Mouse (Mus musculus): ENCODE results near the gene Vapb.
A peak's percentile ranks its signal among the peaks of the same experiment; 100 is the strongest.

The Vapb gene

DNA sequence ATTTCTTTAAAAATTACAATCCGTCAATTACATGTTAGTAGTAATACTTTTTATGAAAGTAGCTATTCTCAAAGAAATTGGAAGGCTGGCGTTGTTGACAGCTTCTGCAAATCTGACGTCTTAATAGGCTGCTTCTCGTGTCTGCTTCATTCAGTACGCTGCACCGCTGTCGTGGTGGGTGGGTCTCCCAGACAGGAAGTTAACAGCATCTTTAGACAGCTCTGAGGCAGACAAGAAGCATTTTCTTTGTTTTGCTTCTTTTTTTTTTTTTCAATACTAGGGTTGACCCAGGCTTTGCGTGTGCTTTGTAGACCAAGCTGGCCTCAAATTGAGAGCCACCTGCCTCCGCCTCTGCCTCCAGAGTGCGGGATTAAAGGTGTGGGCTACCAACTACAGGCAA lies 31.9 kb downstream of the Vapb start:
- no peak overlapping the region for H3K4me3 ChIP-seq (replicated peaks; ENCODE audit: low read length)
- peaks cover 48% of the 10 kb centered on the region for H3K36me3 ChIP-seq (ENCODE audit: insufficient read depth, low read length)
- TF ChIP-seq NANOG (IDR thresholded peaks at IDR 0.05; ENCODE audit: borderline replicate concordance, low read length), result no peak
- no peak for TF ChIP-seq POU5F1 (IDR thresholded peaks at IDR 0.05; ENCODE audit: borderline replicate concordance, low read length)
- TF ChIP-seq CTCF (conservative IDR thresholded peaks at IDR 0.05; ENCODE audit: low read length), result no peak
- no peaks in the 10 kb centered on the region for H3K27me3 ChIP-seq (ENCODE audit: insufficient read depth, low read length)
- H3K4me1 ChIP-seq (replicated peaks; ENCODE audit: low read depth, low read length), result peaks cover 67% of the 10 kb centered on the region
- no peaks in the 10 kb centered on the region for H3K9me3 ChIP-seq (ENCODE audit: low read length)

DNA sequence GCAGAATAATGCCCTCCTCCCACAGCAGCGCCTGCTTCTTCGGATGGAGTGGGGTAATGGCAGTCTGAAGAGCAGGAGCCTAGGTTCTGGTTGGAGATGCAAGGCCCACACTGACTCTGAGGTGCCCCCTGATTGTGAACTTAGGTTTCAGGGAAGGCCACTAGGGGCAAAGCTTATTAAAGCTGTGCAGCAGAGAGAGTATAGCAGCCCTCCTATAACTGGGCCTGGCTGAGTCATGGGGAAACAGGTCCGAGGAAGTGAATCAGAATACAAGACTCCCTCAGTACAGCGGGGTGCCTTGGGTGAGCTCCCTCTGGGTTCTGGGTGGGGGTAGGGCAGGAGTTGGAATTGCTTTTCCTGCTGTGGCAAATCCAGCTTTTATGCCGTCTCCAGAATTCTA lies 33.3 kb downstream of the Vapb start:
- Histone ChIP-seq H3K4me1 (replicated peaks; ENCODE audit: low read depth, low read length) (peaks cover 72% of the 10 kb centered on the region), H3K27me3 (ENCODE audit: insufficient read depth, low read length) (no peaks in the 10 kb centered on the region), H3K36me3 (ENCODE audit: insufficient read depth, low read length) (peaks cover 45% of the 10 kb centered on the region), H3K9me3 (ENCODE audit: low read length) (no peaks in the 10 kb centered on the region), H3K4me3 (replicated peaks; ENCODE audit: low read length) (no peak overlapping the region)
- TF ChIP-seq POU5F1 (IDR thresholded peaks at IDR 0.05; ENCODE audit: borderline replicate concordance, low read length) (no peak), CTCF (conservative IDR thresholded peaks at IDR 0.05; ENCODE audit: low read length) (peak; percentile 20)

- no peak for TF ChIP-seq POU5F1 (IDR thresholded peaks at IDR 0.05; ENCODE audit: borderline replicate concordance, low read length)
- TF ChIP-seq NANOG (IDR thresholded peaks at IDR 0.05; ENCODE audit: borderline replicate concordance, low read length), result no peak
- TF ChIP-seq CTCF (conservative IDR thresholded peaks at IDR 0.05; ENCODE audit: low read length), result no peak
- Histone ChIP-seq H3K4me3 (replicated peaks; ENCODE audit: low read length) (peak overlapping the region; percentile 32), H3K9me3 (ENCODE audit: low read length) (no peaks in the 10 kb centered on the region), H3K27me3 (ENCODE audit: insufficient read depth, low read length) (no peaks in the 10 kb centered on the region), H3K36me3 (ENCODE audit: insufficient read depth, low read length) (peaks cover 41% of the 10 kb centered on the region), H3K4me1 (replicated peaks; ENCODE audit: low read depth, low read length) (peaks cover 82% of the 10 kb centered on the region)
These were observed 34.4 kb downstream of the Vapb start for GRCm38 (mm10) chr2:173771706-173772105.

GRCm38 (mm10) chr2:173775556-173775955 lies 38.2 kb downstream of the Vapb start:
- Histone ChIP-seq H3K27me3 (ENCODE audit: insufficient read depth, low read length) (no peaks in the 10 kb centered on the region), H3K4me1 (replicated peaks; ENCODE audit: low read depth, low read length) (peaks cover 96% of the 10 kb centered on the region), H3K36me3 (ENCODE audit: insufficient read depth, low read length) (peaks cover 64% of the 10 kb centered on the region), H3K4me3 (replicated peaks; ENCODE audit: low read length) (0 out of 2 replicates have a peak overlapping the region, but pooled peaks have one; percentile 14), H3K9me3 (ENCODE audit: low read length) (no peaks in the 10 kb centered on the region)
- TF ChIP-seq CTCF (conservative IDR thresholded peaks at IDR 0.05; ENCODE audit: low read length) (no peak), POU5F1 (IDR thresholded peaks at IDR 0.05; ENCODE audit: borderline replicate concordance, low read length) (no peak), NANOG (IDR thresholded peaks at IDR 0.05; ENCODE audit: borderline replicate concordance, low read length) (no peak)

GRCm38 (mm10) chr2:173776108-173776507 lies 38.8 kb downstream of the Vapb start:
- Histone ChIP-seq H3K36me3 (ENCODE audit: insufficient read depth, low read length) (peaks cover 64% of the 10 kb centered on the region), H3K9me3 (ENCODE audit: low read length) (no peaks in the 10 kb centered on the region), H3K27me3 (ENCODE audit: insufficient read depth, low read length) (no peaks in the 10 kb centered on the region), H3K4me3 (replicated peaks; ENCODE audit: low read length) (no peak overlapping the region), H3K4me1 (replicated peaks; ENCODE audit: low read depth, low read length) (peaks cover 94% of the 10 kb centered on the region)
- TF ChIP-seq NANOG (IDR thresholded peaks at IDR 0.05; ENCODE audit: borderline replicate concordance, low read length) (no peak), CTCF (conservative IDR thresholded peaks at IDR 0.05; ENCODE audit: low read length) (no peak), POU5F1 (IDR thresholded peaks at IDR 0.05; ENCODE audit: borderline replicate concordance, low read length) (no peak)

GRCm38 (mm10) chr2:173780931-173781330 lies 43.6 kb downstream of the Vapb start:
- Histone ChIP-seq H3K27me3 (ENCODE audit: insufficient read depth, low read length) (no peaks in the 10 kb centered on the region), H3K9me3 (ENCODE audit: low read length) (no peaks in the 10 kb centered on the region), H3K4me1 (replicated peaks; ENCODE audit: low read depth, low read length) (peaks cover 73% of the 10 kb centered on the region), H3K4me3 (replicated peaks; ENCODE audit: low read length) (no peak overlapping the region), H3K36me3 (ENCODE audit: insufficient read depth, low read length) (peaks cover 49% of the 10 kb centered on the region)
- TF ChIP-seq CTCF (conservative IDR thresholded peaks at IDR 0.05; ENCODE audit: low read length), result no peak
- TF ChIP-seq NANOG (IDR thresholded peaks at IDR 0.05; ENCODE audit: borderline replicate concordance, low read length), result no peak
- no peak for TF ChIP-seq POU5F1 (IDR thresholded peaks at IDR 0.05; ENCODE audit: borderline replicate concordance, low read length)

DNA sequence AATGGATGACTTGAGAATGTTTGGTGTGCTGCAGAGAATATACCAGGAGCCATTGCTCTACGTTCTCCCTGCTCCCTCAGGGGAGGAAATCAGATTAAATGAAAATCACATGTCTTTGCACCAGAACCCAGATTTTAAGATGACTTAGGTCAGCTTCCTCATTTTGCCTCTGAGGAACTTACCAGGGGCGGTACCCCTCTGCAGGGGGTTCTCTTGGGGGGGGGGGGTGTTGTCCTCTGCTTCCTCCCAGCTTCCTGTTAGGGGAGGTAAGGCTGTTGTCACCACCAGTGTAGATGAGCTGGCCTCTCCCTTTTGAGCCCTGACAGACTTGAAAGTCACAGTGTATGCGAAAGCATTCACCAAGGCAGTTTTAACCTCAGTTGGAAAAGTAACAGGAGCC lies 47.1 kb downstream of the Vapb start:
- Histone ChIP-seq H3K36me3 (ENCODE audit: insufficient read depth, low read length) (peaks cover 20% of the 10 kb centered on the region), H3K9me3 (ENCODE audit: low read length) (no peaks in the 10 kb centered on the region), H3K4me1 (replicated peaks; ENCODE audit: low read depth, low read length) (peaks cover 39% of the 10 kb centered on the region), H3K4me3 (replicated peaks; ENCODE audit: low read length) (no peak overlapping the region), H3K27me3 (ENCODE audit: insufficient read depth, low read length) (no peaks in the 10 kb centered on the region)
- TF ChIP-seq NANOG (IDR thresholded peaks at IDR 0.05; ENCODE audit: borderline replicate concordance, low read length) (no peak), POU5F1 (IDR thresholded peaks at IDR 0.05; ENCODE audit: borderline replicate concordance, low read length) (no peak), CTCF (conservative IDR thresholded peaks at IDR 0.05; ENCODE audit: low read length) (no peak)

GRCm38 (mm10) chr2:173784884-173785283 lies 47.6 kb downstream of the Vapb start:
- TF ChIP-seq NANOG (IDR thresholded peaks at IDR 0.05; ENCODE audit: borderline replicate concordance, low read length) (no peak), CTCF (conservative IDR thresholded peaks at IDR 0.05; ENCODE audit: low read length) (no peak), POU5F1 (IDR thresholded peaks at IDR 0.05; ENCODE audit: borderline replicate concordance, low read length) (no peak)
- peaks cover 18% of the 10 kb centered on the region for H3K36me3 ChIP-seq (ENCODE audit: insufficient read depth, low read length)
- H3K9me3 ChIP-seq (ENCODE audit: low read length), result no peaks in the 10 kb centered on the region
- peaks cover 40% of the 10 kb centered on the region for H3K4me1 ChIP-seq (replicated peaks; ENCODE audit: low read depth, low read length)
- no peaks in the 10 kb centered on the region for H3K27me3 ChIP-seq (ENCODE audit: insufficient read depth, low read length)
- H3K4me3 ChIP-seq (replicated peaks; ENCODE audit: low read length), result no peak overlapping the region

Measured in E14TG2a.4 (cell line).